Mouse (Mus musculus): ENCODE measurements at regions not wholly inside any gene's neighbourhood (a gene's known extent, or its start where the extent isn't known, plus 50 kb on each side); places are given as distances from the start of the nearest gene placed in this dataset.
A peak's percentile ranks its signal among the peaks of the same experiment; 100 is the strongest.

DNA sequence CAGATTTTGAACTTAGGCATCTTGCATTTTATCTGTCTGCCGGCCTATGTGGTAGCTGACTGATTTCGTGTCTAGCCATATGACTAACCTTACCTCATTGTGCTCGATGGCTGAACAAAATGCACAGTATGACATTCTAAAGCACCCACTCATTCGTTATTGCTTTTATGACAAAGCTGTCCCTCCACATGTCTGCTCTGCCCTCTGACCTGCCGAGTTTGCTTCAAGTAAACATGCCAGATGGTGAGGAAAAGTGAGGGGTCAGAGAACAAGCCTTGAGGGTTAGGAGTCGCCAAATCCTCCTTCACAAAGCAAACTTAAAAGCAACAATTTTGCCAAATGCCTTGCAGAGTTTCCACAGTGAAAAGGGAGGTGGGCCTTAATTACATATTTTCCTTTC lies 196.0 kb upstream of the Elavl2 start:
- ATAC-seq (ENCODE audit: low TSS enrichment): no peak

DNA sequence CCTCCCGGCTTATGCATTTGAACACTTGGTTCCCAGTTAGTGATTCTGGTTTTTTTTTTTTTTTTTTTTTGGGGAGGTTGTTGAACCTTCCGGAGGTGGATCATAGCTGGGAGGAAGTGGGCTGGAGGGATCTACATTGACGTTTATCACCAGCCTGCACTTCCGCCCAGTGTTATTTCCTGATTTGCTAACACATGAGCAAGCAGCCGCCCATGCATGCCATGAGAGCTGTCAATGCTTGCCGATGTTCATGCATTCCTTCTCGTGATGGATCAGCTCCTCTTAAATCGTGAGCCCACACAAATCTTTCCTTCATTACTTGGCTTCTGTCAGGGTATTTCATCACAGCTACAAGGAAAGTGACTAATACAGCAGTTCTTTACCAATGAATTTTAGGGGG lies 195.2 kb upstream of the Elavl2 start:
- ATAC-seq (ENCODE audit: low TSS enrichment): no peak

DNA sequence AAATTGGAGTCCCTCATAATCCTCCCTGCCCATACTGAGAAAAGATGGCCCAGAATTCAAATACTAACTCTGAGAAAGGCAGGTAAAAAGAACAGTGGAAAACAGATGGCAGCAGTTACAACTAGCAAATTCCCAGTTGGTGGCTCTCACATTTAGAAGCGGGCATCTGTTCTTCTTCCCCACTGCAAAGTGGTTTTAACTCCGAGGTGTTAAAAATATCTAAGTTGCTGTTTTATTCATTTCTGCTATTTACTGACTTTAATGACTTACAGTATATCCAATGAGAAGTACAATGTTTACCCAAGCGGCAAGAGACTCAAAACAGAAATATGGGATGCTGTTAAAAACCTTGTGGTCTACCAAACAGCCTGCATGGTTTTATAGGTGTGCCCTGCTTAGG lies 189.2 kb upstream of the Elavl2 start:
- peak; percentile 92 for ATAC-seq (ENCODE audit: low TSS enrichment)

DNA sequence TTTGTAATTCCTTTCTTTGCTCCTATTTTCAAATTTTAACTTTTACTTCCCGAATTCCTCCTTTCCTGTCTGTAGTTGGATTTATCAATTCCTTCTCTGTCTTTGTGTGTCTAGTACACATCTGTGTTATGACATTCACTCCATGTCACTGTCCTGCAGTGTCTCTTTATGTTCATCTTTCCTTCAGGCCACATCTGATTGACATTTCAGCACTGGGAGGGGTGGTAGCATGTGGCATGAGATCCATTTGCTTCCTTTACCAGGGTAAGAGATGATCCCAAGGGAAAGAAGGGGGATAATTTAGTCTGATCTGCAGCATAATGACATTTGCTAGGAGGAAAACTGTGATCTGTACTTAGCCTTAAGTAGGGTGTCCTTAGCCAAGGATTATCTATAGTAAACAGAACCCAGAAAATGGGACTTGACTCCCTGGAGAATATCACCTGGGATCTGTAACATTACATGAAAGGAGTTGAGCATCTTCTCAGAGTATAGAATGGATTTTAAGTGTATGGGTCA lies 187.0 kb upstream of the Elavl2 start:
- no peak for ATAC-seq (ENCODE audit: low TSS enrichment)

DNA sequence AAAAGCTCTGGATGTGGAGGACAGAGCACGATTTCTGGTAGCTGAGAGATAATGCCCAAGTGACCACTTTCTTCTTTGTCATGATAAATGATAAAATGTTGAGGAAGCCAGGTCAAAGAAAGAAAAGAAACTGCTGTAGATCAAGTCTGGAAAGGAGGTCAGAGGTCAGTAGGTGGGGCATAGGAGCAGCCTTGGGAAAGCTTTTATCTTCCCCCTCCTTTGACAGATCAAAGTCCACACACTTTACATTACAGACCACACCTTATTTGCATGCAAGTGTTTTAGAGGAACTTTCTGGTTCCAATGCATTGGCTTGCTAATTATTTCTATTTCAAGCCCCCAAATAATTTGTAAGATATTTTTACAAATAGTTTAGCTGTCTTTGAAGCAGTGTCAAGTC lies 182.4 kb upstream of the Elavl2 start:
- ATAC-seq (ENCODE audit: low TSS enrichment): no peak

DNA sequence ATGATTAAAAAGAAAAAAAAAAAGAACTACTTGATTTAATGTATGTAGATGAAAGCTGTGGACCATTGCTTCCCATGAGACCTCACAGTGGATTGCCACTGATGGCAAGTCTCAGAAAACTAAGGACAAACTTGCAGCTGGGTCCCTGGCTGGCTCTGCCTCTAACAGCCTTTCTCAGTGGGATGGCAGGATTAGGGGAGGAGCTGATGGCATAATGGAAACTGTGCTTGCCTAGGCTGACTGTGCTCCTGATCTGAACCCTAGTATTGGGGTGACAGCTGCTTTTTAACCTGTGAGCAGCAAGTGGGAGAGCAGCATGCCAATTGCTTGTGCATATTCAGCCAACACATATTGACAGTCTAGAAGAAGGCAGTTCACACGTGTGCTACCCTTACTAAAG lies 156.9 kb upstream of the Elavl2 start:
- no peak for ATAC-seq (ENCODE audit: low TSS enrichment)

DNA sequence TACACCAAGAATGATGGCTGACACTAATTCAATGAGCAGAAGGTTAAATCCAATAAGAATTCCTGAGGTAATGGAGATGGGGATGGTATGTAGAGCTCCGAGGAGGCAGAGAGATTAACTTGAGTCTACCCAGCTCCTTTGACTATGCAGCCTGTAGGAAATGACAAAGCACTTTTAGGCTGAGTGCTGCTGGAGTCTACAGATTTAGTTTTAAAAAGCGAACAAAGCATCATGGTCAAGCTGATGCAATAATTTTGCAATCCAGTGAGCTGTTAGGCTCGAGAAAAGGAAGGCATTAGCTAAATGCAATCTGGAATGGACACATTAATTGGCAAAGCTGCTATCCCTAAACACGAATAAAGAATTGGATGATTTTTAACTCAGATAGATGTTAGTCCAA lies 156.4 kb upstream of the Elavl2 start:
- ATAC-seq (ENCODE audit: low TSS enrichment): no peak

DNA sequence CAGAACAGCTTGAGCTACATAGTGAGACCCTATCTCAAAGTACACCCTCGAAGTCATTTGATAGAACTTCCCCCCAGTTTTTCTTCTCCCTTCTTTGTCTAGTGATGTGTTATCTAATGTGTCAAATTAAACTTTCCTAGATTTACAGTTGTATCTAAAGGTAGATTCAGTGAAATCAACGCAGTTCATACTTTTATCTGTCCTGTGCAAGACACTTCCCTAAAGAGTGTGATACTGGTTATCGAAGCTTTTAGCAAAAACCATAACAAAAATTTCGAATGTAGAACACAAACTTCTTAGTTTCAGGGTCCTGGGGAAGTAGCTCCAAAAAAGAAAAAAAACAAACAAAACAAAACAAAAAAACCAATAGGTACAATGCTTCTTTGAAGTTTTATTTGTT lies 123.8 kb upstream of the Elavl2 start:
- no peak for ATAC-seq (ENCODE audit: low TSS enrichment)

DNA sequence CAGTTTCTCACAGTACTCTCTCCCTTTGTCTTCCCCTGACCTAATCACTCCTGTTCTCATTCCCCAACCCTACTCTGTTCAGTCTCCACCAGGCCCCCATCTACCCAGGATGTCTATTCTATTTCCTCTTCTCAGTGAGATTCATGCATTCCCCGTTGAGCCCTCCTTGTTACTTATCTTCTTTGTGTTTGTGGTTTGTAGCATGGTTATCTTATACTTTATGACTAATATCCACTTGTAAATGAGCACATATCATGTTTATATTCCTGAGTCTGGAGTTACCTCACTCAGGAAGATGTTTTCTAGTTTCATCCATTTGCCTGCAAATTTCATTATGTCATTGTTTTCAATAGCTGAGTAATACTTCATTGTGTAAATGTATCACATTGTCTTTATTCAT lies 111.0 kb upstream of the Elavl2 start:
- ATAC-seq (ENCODE audit: low TSS enrichment): no peak

DNA sequence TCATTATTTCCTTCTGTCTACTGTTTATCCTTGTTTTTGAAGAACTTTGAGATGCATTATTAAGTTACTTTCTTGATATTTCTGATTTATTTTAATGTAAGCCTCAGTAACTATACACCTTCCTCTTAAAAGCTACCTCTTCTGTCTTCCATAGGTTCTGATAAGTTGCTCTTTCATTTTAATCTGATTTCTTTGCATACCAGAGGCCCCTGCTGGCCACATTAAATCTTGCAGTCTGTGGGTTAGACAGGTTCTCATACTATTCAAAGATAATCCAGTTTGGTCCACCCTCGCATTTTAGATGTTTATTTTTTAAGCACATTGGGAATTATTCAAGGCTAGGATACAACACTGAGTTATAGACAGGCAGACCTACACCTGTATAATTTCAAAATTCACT lies 109.4 kb upstream of the Elavl2 start:
- 0 out of 2 replicates have a peak, but pooled peaks have one; percentile 62 for ATAC-seq (ENCODE audit: low TSS enrichment)

DNA sequence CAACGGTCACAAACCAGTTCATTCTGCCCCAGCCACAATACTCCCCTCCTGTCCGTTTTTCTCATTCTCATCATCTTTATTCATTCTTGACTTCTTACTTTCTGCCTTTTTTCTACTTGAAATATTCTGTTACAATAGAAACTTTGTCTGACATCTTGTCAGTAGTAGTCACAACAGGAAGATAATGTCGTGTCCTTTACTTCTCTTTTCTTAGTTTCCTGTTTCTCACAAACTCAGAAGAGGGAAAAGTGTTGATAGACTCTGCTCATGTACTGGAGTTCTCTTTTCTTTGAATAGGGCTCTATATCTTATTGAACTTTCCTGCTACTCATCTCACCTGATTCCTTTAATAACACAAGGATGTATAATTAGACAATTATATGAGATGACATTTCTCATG lies 102.7 kb upstream of the Elavl2 start:
- no peak for ATAC-seq (ENCODE audit: low TSS enrichment)

DNA sequence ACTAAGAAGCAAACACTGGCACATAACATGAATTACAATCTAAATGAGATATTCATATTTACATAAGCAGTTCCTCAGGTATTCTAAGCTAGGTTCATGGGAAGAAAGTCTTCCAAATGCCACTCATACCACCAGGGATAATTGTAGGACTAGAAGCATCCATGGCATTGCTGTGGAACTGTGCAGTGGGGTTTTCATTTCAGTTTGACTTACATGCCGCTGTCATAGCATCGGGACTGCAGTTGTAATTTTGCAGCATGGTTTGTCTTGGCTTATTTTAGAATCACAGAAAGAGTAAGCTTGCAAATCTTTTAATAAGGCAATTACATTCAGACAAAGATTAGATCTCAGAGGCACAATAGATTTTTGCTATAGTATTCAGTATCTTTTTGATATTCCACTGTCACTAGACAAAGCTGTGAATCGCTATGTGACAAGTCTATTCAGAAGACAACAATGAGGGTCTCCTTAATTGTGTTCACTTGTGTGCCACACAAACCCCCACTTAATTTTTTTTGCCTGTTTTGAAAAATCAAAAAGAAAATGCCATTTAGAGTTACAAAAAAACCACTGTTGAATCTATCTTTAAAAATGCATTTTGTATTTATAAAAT lies 81.4 kb upstream of the Elavl2 start:
- no peak for ATAC-seq (ENCODE audit: low TSS enrichment)
